Mouse (Mus musculus) heart, embryonic 10.5 days (tissue): Measurements from ENCODE around the gene Dpp6. TPM values are rescaled to one million over a fixed set of nuclear protein-coding genes. Genes with fewer than 3 reads are reported as not detected.

Source experiments
- DNase-seq: peaks from one replicate; pipeline ENCODE4 v3.0.0-alpha.2; 2017; ENCODE audit warnings: low spot score
- H3K27ac ChIP-seq: fragments of 300-500 bp; sonication (generic); 2 replicates; pipeline ENCODE4 v1.5.1; 2016; ENCODE audit warnings: mild to moderate bottlenecking
- H3K27me3 ChIP-seq: fragments of 300-500 bp; sonication (generic); 2 replicates; pipeline ENCODE4 v1.6.1; 2016; ENCODE audit warnings: mild to moderate bottlenecking; ENCODE audit not compliant: poor library complexity, insufficient read depth, severe bottlenecking
- H3K36me3 ChIP-seq: fragments of 300-500 bp; sonication (generic); 2 replicates; pipeline ENCODE4 v1.6.1; 2016; ENCODE audit warnings: mild to moderate bottlenecking, moderate library complexity
- H3K4me1 ChIP-seq: fragments of 300-500 bp; sonication (generic); 2 replicates; pipeline ENCODE4 v1.6.1; 2016; ENCODE audit warnings: mild to moderate bottlenecking
- H3K4me3 ChIP-seq: fragments of 300-500 bp; sonication (generic); 2 replicates; pipeline ENCODE4 v1.5.1; 2016; ENCODE audit warnings: mild to moderate bottlenecking, moderate library complexity
- H3K9me3 ChIP-seq: fragments of 300-500 bp; sonication (generic); 2 replicates; pipeline ENCODE4 v1.6.1; 2016; ENCODE audit warnings: mild to moderate bottlenecking, moderate library complexity
- WGBS: fragments of 180-500 bp; shearing (Covaris S2); methylation state at CpG from one replicate; pipeline ENCODE4 v1.1.7; 2016; 5-methylcytosine and 5-hydroxymethylcytosine counted together
- polyA plus RNA-seq: library from polyadenylated mRNA; unstranded; fragments of >200 nt; fragmentation: Nextera tagmentation; extraction: Ambion mirVana; gene quantifications from 2 replicates; pipeline ENCODE4 v1.2.1, GENCODE M21; 2016

The Dpp6 gene
- polyA plus RNA-seq, 1 experiment from 2014 or later: 0.92 TPM

GRCm38 (mm10) chr5:27679151-27679550 is 862.1 kb downstream of the Dpp6 start:
- H3K36me3 ChIP-seq: no peaks in the 10 kb centered on the region
- no peak for DNase-seq
- H3K4me1 ChIP-seq: no peaks in the 10 kb centered on the region
- H3K4me3 ChIP-seq: no peak overlapping the region
- no peak overlapping the region for H3K27ac ChIP-seq
- WGBS: 86% methylated on average over 1 of the region's 1 CpGs
- H3K27me3 ChIP-seq: no peaks in the 10 kb centered on the region
- H3K9me3 ChIP-seq: no peaks in the 10 kb centered on the region

- 28% methylated on average over 5 of the region's 5 CpGs for whole genome bisulfite sequencing
These were observed 863.5 kb downstream of the Dpp6 start for GRCm38 (mm10) chr5:27680476-27680875.

GRCm38 (mm10) chr5:27685162-27685561 is 868.2 kb downstream of the Dpp6 start:
- DNase-seq: no peak
- no peaks in the 10 kb centered on the region for H3K9me3 ChIP-seq
- H3K4me3 ChIP-seq: no peak overlapping the region
- no peaks in the 10 kb centered on the region for H3K4me1 ChIP-seq
- no peak overlapping the region for H3K27ac ChIP-seq
- WGBS: 80% methylated on average over 11 of the region's 11 CpGs
- no peaks in the 10 kb centered on the region for H3K36me3 ChIP-seq
- H3K27me3 ChIP-seq: no peaks in the 10 kb centered on the region

More at GRCm38 (mm10) chr5:27680476-27680875, 863.5 kb downstream of the Dpp6 start:
- no peak overlapping the region for H3K27ac ChIP-seq
- no peak overlapping the region for H3K4me3 ChIP-seq
- no peaks in the 10 kb centered on the region for H3K27me3 ChIP-seq
- no peaks in the 10 kb centered on the region for H3K9me3 ChIP-seq
- no peaks in the 10 kb centered on the region for H3K4me1 ChIP-seq
- no peaks in the 10 kb centered on the region for H3K36me3 ChIP-seq
- no peak for DNase-seq

GRCm38 (mm10) chr5:27685923-27686322 is 868.9 kb downstream of the Dpp6 start:
- Histone ChIP-seq H3K27ac (no peak overlapping the region), H3K36me3 (no peaks in the 10 kb centered on the region), H3K4me3 (no peak overlapping the region), H3K9me3 (no peaks in the 10 kb centered on the region), H3K4me1 (no peaks in the 10 kb centered on the region), H3K27me3 (no peaks in the 10 kb centered on the region)
- 66% methylated on average over 3 of the region's 3 CpGs for WGBS
- no peak for DNase-seq

GRCm38 (mm10) chr5:27687311-27687710 is 870.3 kb downstream of the Dpp6 start:
- Histone ChIP-seq H3K36me3 (no peaks in the 10 kb centered on the region), H3K4me3 (no peak overlapping the region), H3K9me3 (no peaks in the 10 kb centered on the region), H3K27ac (no peak overlapping the region), H3K27me3 (no peaks in the 10 kb centered on the region), H3K4me1 (no peaks in the 10 kb centered on the region)
- no peak for DNase-seq
- WGBS: 77% methylated on average over 2 of the region's 2 CpGs

- Histone ChIP-seq H3K9me3 (no peaks in the 10 kb centered on the region), H3K4me3 (no peak overlapping the region), H3K27ac (no peak overlapping the region), H3K27me3 (no peaks in the 10 kb centered on the region), H3K36me3 (no peaks in the 10 kb centered on the region), H3K4me1 (no peaks in the 10 kb centered on the region)
- DNase-seq: no peak
- 81% methylated on average over 6 of the region's 6 CpGs for WGBS
These were observed 885.5 kb downstream of the Dpp6 start for GRCm38 (mm10) chr5:27702482-27702881.

- H3K27me3 ChIP-seq: no peaks in the 10 kb centered on the region
- peaks cover 9% of the 10 kb centered on the region for H3K4me1 ChIP-seq
- H3K9me3 ChIP-seq: no peaks in the 10 kb centered on the region
- no peak overlapping the region for H3K27ac ChIP-seq
- H3K36me3 ChIP-seq: no peaks in the 10 kb centered on the region
- no peak for DNase-seq
- H3K4me3 ChIP-seq: no peak overlapping the region
These were observed 888.0 kb downstream of the Dpp6 start for GRCm38 (mm10) chr5:27705020-27705419.

GRCm38 (mm10) chr5:27706551-27706950 is 889.5 kb downstream of the Dpp6 start:
- H3K4me1 ChIP-seq: peaks cover 9% of the 10 kb centered on the region
- H3K36me3 ChIP-seq: no peaks in the 10 kb centered on the region
- H3K27me3 ChIP-seq: no peaks in the 10 kb centered on the region
- DNase-seq: no peak
- H3K4me3 ChIP-seq: no peak overlapping the region
- no peaks in the 10 kb centered on the region for H3K9me3 ChIP-seq
- WGBS: 63% methylated on average over 6 of the region's 6 CpGs
- no peak overlapping the region for H3K27ac ChIP-seq

- Histone ChIP-seq H3K27ac (no peak overlapping the region), H3K4me1 (peaks cover 9% of the 10 kb centered on the region), H3K36me3 (no peaks in the 10 kb centered on the region), H3K9me3 (no peaks in the 10 kb centered on the region), H3K4me3 (no peak overlapping the region), H3K27me3 (no peaks in the 10 kb centered on the region)
- DNase-seq: no peak
These were observed 890.3 kb downstream of the Dpp6 start for GRCm38 (mm10) chr5:27707283-27707682.

GRCm38 (mm10) chr5:27708209-27708608 is 891.2 kb downstream of the Dpp6 start:
- H3K36me3 ChIP-seq: no peaks in the 10 kb centered on the region
- no peaks in the 10 kb centered on the region for H3K27me3 ChIP-seq
- no peaks in the 10 kb centered on the region for H3K9me3 ChIP-seq
- H3K27ac ChIP-seq: no peak overlapping the region; the same call in 1 of the 2 replicates
- peak; percentile 89 for DNase-seq
- H3K4me3 ChIP-seq: no peak overlapping the region
- peaks cover 9% of the 10 kb centered on the region for H3K4me1 ChIP-seq
- WGBS: 15% methylated on average over 6 of the region's 6 CpGs

- Histone ChIP-seq H3K27me3 (no peaks in the 10 kb centered on the region), H3K9me3 (no peaks in the 10 kb centered on the region), H3K36me3 (no peaks in the 10 kb centered on the region), H3K4me3 (no peak overlapping the region), H3K27ac (no peak overlapping the region), H3K4me1 (peaks cover 9% of the 10 kb centered on the region)
- WGBS: 65% methylated on average over 8 of the region's 8 CpGs
- DNase-seq: no peak
These were observed 894.6 kb downstream of the Dpp6 start for GRCm38 (mm10) chr5:27711461-27712192.

- Histone ChIP-seq H3K36me3 (no peaks in the 10 kb centered on the region), H3K4me3 (no peak overlapping the region), H3K27ac (no peak overlapping the region), H3K9me3 (no peaks in the 10 kb centered on the region), H3K4me1 (no peaks in the 10 kb centered on the region), H3K27me3 (no peaks in the 10 kb centered on the region)
- WGBS: 63% methylated on average over 9 of the region's 9 CpGs
- no peak for DNase-seq
These were observed 897.4 kb downstream of the Dpp6 start for GRCm38 (mm10) chr5:27714356-27714755.

- Histone ChIP-seq H3K27me3 (no peaks in the 10 kb centered on the region), H3K4me3 (no peak overlapping the region), H3K27ac (no peak overlapping the region), H3K9me3 (no peaks in the 10 kb centered on the region), H3K4me1 (no peaks in the 10 kb centered on the region), H3K36me3 (no peaks in the 10 kb centered on the region)
- WGBS: 87% methylated on average over 4 of the region's 4 CpGs
- DNase-seq: no peak
These were observed 899.0 kb downstream of the Dpp6 start for GRCm38 (mm10) chr5:27716026-27716425.

GRCm38 (mm10) chr5:27717301-27717700 is 900.3 kb downstream of the Dpp6 start:
- H3K27ac ChIP-seq: no peak overlapping the region
- H3K27me3 ChIP-seq: no peaks in the 10 kb centered on the region
- H3K36me3 ChIP-seq: no peaks in the 10 kb centered on the region
- no peak overlapping the region for H3K4me3 ChIP-seq
- no peak for DNase-seq
- H3K9me3 ChIP-seq: no peaks in the 10 kb centered on the region
- H3K4me1 ChIP-seq: no peaks in the 10 kb centered on the region
